Mouse (Mus musculus): ENCODE measurements around the gene Lrrc3. TPM values are rescaled to one million over a fixed set of nuclear protein-coding genes. Genes with fewer than 3 reads are reported as not detected.
A peak's percentile ranks its signal among the peaks of the same experiment; 100 is the strongest.

Gene Lrrc3
- polyA plus RNA-seq, 1 experiment from 2014 or later, result 8.2 TPM

DNA sequence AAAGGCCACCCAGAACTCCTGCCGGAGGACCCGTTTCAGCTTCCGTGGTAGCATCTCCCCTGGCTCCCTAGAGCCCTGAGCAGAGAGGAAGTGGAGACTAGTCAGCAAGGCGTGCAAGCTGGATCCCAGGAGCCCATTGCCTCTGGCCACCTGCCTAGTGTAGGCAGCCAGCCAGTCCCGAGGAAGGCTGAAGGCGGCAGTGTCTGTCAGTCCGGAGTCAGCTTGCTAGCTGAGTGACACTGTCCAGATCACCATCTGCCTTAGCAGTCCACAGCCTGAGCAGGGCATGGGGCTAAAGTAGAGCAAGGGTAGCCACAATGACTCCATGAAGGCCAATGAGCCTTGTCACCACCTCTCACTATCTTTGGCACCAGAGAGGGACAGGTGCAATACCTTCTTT, 10.3 kb upstream of the Lrrc3 start:
- ATAC-seq (replicated peaks; ENCODE audit: low FRiP score), result no peak
- no peaks in the 10 kb centered on the region for H3K4me1 ChIP-seq (replicated peaks; ENCODE audit: control insufficient read depth, insufficient read depth, low read length)
- H3K4me3 ChIP-seq (ENCODE audit: low read depth, low read length), result no peak overlapping the region
- H3K4me2 ChIP-seq, result no peak overlapping the region
- no peak for DNase-seq (ENCODE audit: low spot score)
- 74% methylated on average over 7 of the region's 7 CpGs for WGBS
- H3K9ac ChIP-seq (ENCODE audit: low read depth, low read length), result no peak overlapping the region
- H3K9me3 ChIP-seq (ENCODE audit: control insufficient read depth, low read length), result no peaks in the 10 kb centered on the region
- H3K27me3 ChIP-seq (replicated peaks; ENCODE audit: control insufficient read depth, insufficient read depth, low read length), result no peaks in the 10 kb centered on the region
- no peaks in the 10 kb centered on the region for H3K36me3 ChIP-seq (ENCODE audit: control insufficient read depth, insufficient read depth, low read length)
- H3K27ac ChIP-seq (ENCODE audit: low read depth, low read length), result no peak overlapping the region

DNA sequence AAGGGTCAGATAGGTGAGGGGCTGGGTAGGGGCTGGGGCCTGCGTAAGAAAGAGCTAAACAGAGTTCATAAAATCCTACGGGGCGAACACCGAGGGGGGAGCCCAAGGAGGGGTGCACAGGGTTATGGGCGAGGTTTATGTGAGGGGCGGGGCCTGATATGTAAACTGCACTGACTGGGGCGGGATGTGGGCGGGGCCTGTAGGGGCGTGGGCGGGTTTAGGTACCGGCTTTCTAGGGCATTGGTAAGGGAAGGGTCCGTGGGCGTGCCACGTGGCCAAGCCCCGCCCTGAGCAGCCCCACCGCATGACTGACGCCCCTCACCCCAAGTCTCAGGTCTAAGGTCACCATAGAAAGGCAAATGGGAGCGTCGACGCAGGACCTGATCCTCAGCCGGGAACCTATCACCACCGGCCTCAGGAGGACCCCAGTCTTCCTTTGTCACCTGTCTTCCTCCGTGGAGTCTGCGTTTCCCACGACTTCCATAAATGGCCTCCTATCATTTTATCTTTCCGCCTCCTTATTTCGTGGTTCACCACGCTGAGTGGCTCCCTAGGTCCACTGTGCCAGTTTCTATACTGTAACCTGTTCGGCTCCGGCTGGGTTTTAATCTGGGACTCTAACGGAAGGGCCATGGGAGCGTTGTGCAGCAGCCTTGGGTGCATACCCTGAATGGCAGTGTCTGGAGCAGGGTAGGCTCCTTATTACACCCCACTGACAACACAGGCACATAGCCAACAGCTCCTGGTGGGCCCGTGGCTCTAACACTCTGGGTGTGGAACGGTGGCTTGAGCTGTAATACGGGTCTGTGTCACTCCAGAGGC, 769 bp upstream of the Lrrc3 start:
- DNase-seq (ENCODE audit: low spot score), result peak; percentile 83
- Histone ChIP-seq H3K4me1 (replicated peaks; ENCODE audit: control insufficient read depth, insufficient read depth, low read length) (0 out of 2 replicates have a peak, but pooled peaks cover 2% of the 10 kb centered on the region), H3K4me3 (ENCODE audit: low read depth, low read length) (peak overlapping the region; percentile 62), H3K4me2 (peak overlapping the region; percentile 81), H3K27ac (ENCODE audit: low read depth, low read length) (no peak overlapping the region), H3K27me3 (replicated peaks; ENCODE audit: control insufficient read depth, insufficient read depth, low read length) (peaks cover 10% of the 10 kb centered on the region), H3K9me3 (ENCODE audit: control insufficient read depth, low read length) (no peaks in the 10 kb centered on the region), H3K9ac (ENCODE audit: low read depth, low read length) (no peak overlapping the region), H3K36me3 (ENCODE audit: control insufficient read depth, insufficient read depth, low read length) (no peaks in the 10 kb centered on the region)
- ATAC-seq (replicated peaks; ENCODE audit: low FRiP score), result peak; percentile 76
- WGBS, result 8% methylated on average over 35 of the region's 35 CpGs

- H3K27ac ChIP-seq (ENCODE audit: low read depth, low read length), result no peak overlapping the region
- DNase-seq (ENCODE audit: low spot score) (no peak), ATAC-seq (replicated peaks; ENCODE audit: low FRiP score) (peak; percentile 3; the same call in 1 of the 2 replicates)
- H3K9ac ChIP-seq (ENCODE audit: low read depth, low read length), result peak overlapping the region; percentile 52
- no peaks in the 10 kb centered on the region for H3K36me3 ChIP-seq (ENCODE audit: control insufficient read depth, insufficient read depth, low read length)
- 3% methylated on average over 14 of the region's 14 CpGs for WGBS
- H3K27me3 ChIP-seq (replicated peaks; ENCODE audit: control insufficient read depth, insufficient read depth, low read length), result peaks cover 10% of the 10 kb centered on the region
- 0 out of 2 replicates have a peak, but pooled peaks cover 2% of the 10 kb centered on the region for H3K4me1 ChIP-seq (replicated peaks; ENCODE audit: control insufficient read depth, insufficient read depth, low read length)
- H3K4me2 ChIP-seq, result peak overlapping the region; percentile 81
- peak overlapping the region; percentile 62 for H3K4me3 ChIP-seq (ENCODE audit: low read depth, low read length)
- no peaks in the 10 kb centered on the region for H3K9me3 ChIP-seq (ENCODE audit: control insufficient read depth, low read length)
These were observed 495 bp downstream of the Lrrc3 start for GRCm38 (mm10) chr10:77901871-77902210.

DNA sequence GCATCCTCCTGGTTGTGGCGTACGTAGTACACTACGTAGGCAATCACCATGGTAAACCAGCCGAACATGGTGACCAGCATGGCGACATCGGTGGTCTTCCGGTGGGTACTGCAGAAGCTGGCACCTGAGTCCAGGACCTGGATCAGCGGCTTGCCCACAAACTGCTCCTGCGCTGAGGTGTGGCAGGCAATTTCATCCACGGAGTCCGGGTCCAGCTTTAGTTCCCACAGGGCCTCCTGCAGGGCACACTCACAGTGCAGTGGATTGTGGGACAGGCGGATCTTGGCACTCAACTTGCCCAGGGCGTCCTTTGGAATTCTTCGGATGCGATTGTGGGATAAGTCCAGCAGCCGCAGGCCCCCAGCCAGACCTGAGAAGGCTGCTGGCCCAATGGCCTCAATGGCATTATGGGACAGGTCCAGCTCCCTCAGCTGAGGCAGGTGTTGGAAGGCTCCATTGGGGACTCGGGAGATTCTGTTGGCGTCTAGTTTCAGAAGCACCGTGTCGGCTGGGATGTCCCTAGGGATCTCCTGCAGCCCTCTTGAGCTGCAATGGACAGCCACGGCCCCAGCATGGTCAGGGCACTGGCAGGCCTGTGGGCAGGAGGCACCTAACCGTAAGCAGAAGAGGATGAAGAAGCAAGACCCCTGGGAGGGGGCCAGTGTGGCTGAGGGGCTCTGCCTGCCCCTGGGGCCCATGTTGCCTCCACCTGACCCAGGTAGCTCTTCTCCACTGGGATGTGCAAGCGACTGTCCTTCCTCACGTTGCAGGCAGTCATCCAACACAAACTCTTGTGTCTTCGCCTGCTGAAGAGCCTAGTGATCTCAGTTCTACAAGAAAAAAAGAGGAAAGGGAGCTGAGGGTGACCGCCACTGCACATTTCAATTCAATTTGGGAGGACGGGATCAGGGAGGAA, 1.2 kb downstream of the Lrrc3 start:
- Histone ChIP-seq H3K4me2 (peak overlapping the region; percentile 81), H3K9me3 (ENCODE audit: control insufficient read depth, low read length) (no peaks in the 10 kb centered on the region), H3K27ac (ENCODE audit: low read depth, low read length) (no peak overlapping the region), H3K4me1 (replicated peaks; ENCODE audit: control insufficient read depth, insufficient read depth, low read length) (0 out of 2 replicates have a peak, but pooled peaks cover 2% of the 10 kb centered on the region), H3K36me3 (ENCODE audit: control insufficient read depth, insufficient read depth, low read length) (no peaks in the 10 kb centered on the region), H3K27me3 (replicated peaks; ENCODE audit: control insufficient read depth, insufficient read depth, low read length) (peaks cover 10% of the 10 kb centered on the region), H3K9ac (ENCODE audit: low read depth, low read length) (no peak overlapping the region), H3K4me3 (ENCODE audit: low read depth, low read length) (0 out of 2 replicates have a peak overlapping the region, but pooled peaks have one; percentile 62)
- ATAC-seq (replicated peaks; ENCODE audit: low FRiP score) (no peak), DNase-seq (ENCODE audit: low spot score) (no peak)
- 84% methylated on average over 27 of the region's 27 CpGs for WGBS

DNA sequence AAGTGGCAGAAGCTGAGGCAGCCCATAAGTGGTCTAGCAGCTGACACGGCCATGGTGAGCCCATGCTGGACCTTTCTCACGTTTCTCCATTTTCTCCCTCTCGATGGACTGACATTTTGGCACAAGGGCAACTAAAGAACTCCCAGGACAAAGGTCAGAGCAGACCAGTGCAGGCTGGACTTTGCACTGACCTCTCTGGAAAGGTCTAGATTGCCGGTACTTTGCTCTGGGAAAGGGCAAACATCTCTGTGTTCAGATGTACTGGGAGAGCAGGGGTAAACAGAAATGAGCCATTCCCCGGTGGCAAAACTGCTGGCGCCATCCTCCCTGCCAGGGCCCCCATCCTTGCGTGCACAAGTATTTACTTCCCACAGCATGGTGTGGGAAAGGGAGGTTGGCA, 2.2 kb downstream of the Lrrc3 start:
- H3K4me3 ChIP-seq (ENCODE audit: low read depth, low read length), result no peak overlapping the region
- peak overlapping the region; percentile 28; the same call in 1 of the 2 replicates for H3K27ac ChIP-seq (ENCODE audit: low read depth, low read length)
- H3K27me3 ChIP-seq (replicated peaks; ENCODE audit: control insufficient read depth, insufficient read depth, low read length), result peaks cover 10% of the 10 kb centered on the region
- H3K9me3 ChIP-seq (ENCODE audit: control insufficient read depth, low read length), result no peaks in the 10 kb centered on the region
- ATAC-seq (replicated peaks; ENCODE audit: low FRiP score), result no peak
- H3K4me1 ChIP-seq (replicated peaks; ENCODE audit: control insufficient read depth, insufficient read depth, low read length), result 0 out of 2 replicates have a peak, but pooled peaks cover 2% of the 10 kb centered on the region
- no peaks in the 10 kb centered on the region for H3K36me3 ChIP-seq (ENCODE audit: control insufficient read depth, insufficient read depth, low read length)
- H3K4me2 ChIP-seq, result no peak overlapping the region
- H3K9ac ChIP-seq (ENCODE audit: low read depth, low read length), result no peak overlapping the region
- WGBS, result 70% methylated on average over 7 of the region's 7 CpGs
- no peak for DNase-seq (ENCODE audit: low spot score)

DNA sequence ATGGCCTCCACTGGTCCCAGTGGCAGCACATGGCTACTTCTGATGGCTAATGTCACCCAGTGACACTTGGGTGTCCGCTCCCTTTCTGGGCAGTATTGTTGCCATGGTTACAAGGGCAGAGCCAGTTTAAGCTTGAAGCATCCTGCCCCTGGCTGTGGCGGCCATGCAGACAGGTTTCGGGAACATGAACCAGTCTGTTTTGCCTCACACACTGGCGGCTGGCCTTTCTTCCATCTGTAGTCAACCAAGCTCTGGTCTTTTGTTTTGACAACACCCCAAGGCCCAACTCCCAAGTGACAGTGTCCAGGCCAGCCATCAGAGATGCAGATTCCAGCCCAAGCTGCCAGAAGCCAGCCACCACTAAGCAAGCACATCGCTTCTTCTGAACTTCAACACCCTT, 6.8 kb downstream of the Lrrc3 start:
- ATAC-seq (replicated peaks; ENCODE audit: low FRiP score) (no peak), DNase-seq (ENCODE audit: low spot score) (no peak)
- Histone ChIP-seq H3K4me3 (ENCODE audit: low read depth, low read length) (no peak overlapping the region), H3K27ac (ENCODE audit: low read depth, low read length) (no peak overlapping the region), H3K27me3 (replicated peaks; ENCODE audit: control insufficient read depth, insufficient read depth, low read length) (no peaks in the 10 kb centered on the region; the same call in 1 of the 2 replicates), H3K9me3 (ENCODE audit: control insufficient read depth, low read length) (no peaks in the 10 kb centered on the region), H3K4me2 (no peak overlapping the region), H3K9ac (ENCODE audit: low read depth, low read length) (no peak overlapping the region), H3K4me1 (replicated peaks; ENCODE audit: control insufficient read depth, insufficient read depth, low read length) (no peaks in the 10 kb centered on the region), H3K36me3 (ENCODE audit: control insufficient read depth, insufficient read depth, low read length) (no peaks in the 10 kb centered on the region)
- WGBS, result 58% methylated on average over 5 of the region's 5 CpGs

DNA sequence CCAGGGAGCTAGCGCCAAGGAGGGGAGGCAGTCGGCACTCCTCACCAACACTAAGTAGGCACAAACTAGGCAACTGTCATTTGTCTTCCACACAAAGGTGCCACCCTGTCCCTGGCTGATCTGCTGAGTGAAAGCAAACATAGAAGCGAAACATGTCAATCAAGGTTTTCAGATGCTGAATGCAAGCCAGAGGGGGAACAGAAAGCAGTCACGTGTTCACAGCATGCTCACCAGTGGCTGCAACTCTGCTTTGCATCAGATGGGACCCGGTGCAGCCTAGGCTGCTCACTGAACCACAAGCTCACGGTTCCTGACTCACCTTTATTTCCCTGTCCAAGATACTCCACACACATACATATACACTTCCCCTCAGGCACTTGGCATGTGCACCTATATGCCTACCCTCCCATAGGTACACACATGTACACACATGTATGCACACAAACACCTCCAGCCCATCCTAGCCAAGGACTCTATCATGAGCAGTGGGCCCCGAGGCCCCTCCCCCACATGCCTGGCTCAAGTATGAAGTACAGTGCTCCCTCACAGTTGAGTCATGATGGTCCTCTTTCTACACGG, 11.3 kb downstream of the Lrrc3 start:
- DNase-seq (ENCODE audit: low spot score) (no peak), ATAC-seq (replicated peaks; ENCODE audit: low FRiP score) (no peak; the same call in 1 of the 2 replicates)
- no peaks in the 10 kb centered on the region for H3K4me1 ChIP-seq (replicated peaks; ENCODE audit: control insufficient read depth, insufficient read depth, low read length)
- no peak overlapping the region for H3K4me2 ChIP-seq
- H3K27me3 ChIP-seq (replicated peaks; ENCODE audit: control insufficient read depth, insufficient read depth, low read length), result no peaks in the 10 kb centered on the region
- no peaks in the 10 kb centered on the region for H3K36me3 ChIP-seq (ENCODE audit: control insufficient read depth, insufficient read depth, low read length)
- no peak overlapping the region for H3K4me3 ChIP-seq (ENCODE audit: low read depth, low read length)
- no peak overlapping the region for H3K27ac ChIP-seq (ENCODE audit: low read depth, low read length)
- H3K9ac ChIP-seq (ENCODE audit: low read depth, low read length), result no peak overlapping the region
- 78% methylated on average over 8 of the region's 8 CpGs for WGBS
- no peaks in the 10 kb centered on the region for H3K9me3 ChIP-seq (ENCODE audit: control insufficient read depth, low read length)

GRCm38 (mm10) chr10:77886007-77886747, 16.2 kb downstream of the Lrrc3 start:
- no peak for DNase-seq (ENCODE audit: low spot score)
- Histone ChIP-seq H3K4me3 (ENCODE audit: low read depth, low read length) (no peak overlapping the region), H3K27me3 (replicated peaks; ENCODE audit: control insufficient read depth, insufficient read depth, low read length) (no peaks in the 10 kb centered on the region), H3K9ac (ENCODE audit: low read depth, low read length) (no peak overlapping the region), H3K4me2 (no peak overlapping the region), H3K9me3 (ENCODE audit: control insufficient read depth, low read length) (no peaks in the 10 kb centered on the region), H3K4me1 (replicated peaks; ENCODE audit: control insufficient read depth, insufficient read depth, low read length) (no peaks in the 10 kb centered on the region), H3K36me3 (ENCODE audit: control insufficient read depth, insufficient read depth, low read length) (no peaks in the 10 kb centered on the region), H3K27ac (ENCODE audit: low read depth, low read length) (no peak overlapping the region)
- 45% methylated on average over 12 of the region's 12 CpGs for WGBS
- ATAC-seq (replicated peaks; ENCODE audit: low FRiP score), result no peak

All from liver, embryonic 11.5 days (tissue).